Mouse (Mus musculus): Measurements from ENCODE around the gene Sae1. TPM values are rescaled to one million over a fixed set of nuclear protein-coding genes. Genes with fewer than 3 reads are reported as not detected.

Gene Sae1
- 174 and 178 TPM in 2 replicates for polyA plus RNA-seq (2012; rRNA removed)

GRCm38 (mm10) chr7:16387160-16388041 is at the start of gene Sae1:
Gene Sae1, minus strand, starts transcription at chr7:16387806.

GRCm38 (mm10) chr7:16400689-16401611 is 13.3 kb upstream of the Sae1 start, which contains the start of gene Zc3h4:
Gene Zc3h4, plus strand, starts transcription at chr7:16400910.

GRCm38 (mm10) chr7:16308093-16308492 is 79.5 kb downstream of the Sae1 start, which contains the start of gene Bbc3:
Gene Bbc3, plus strand, starts transcription at chr7:16308393.

GRCm38 (mm10) chr7:16286026-16286961 is 101.3 kb downstream of the Sae1 start, which contains the start of gene Ccdc9:
Gene Ccdc9, minus strand, starts transcription at chr7:16286795.

GRCm38 (mm10) chr7:16273081-16273765 is 114.4 kb downstream of the Sae1 start, which contains the start of gene Inafm1:
Gene Inafm1, minus strand, starts transcription at chr7:16273617.

Other genes starting within 250 kb of the Sae1 start
- gene Meis3, start 212.7 kb downstream of the Sae1 start, polyA plus RNA-seq (2012; rRNA removed) = 189 and 199 TPM in 2 replicates
- gene Dhx34, start 165.8 kb downstream of the Sae1 start, polyA plus RNA-seq (2012; rRNA removed) = 16.8 and 17.2 TPM in 2 replicates
- gene C5ar2, start 143.7 kb downstream of the Sae1 start, polyA plus RNA-seq (2012; rRNA removed) = 0.05 and 0.08 TPM in 2 replicates
- gene C5ar1, start 128.3 kb downstream of the Sae1 start, polyA plus RNA-seq (2012; rRNA removed) = 2.7 and 3.3 TPM in 2 replicates
- gene Inafm1, start 114.2 kb downstream of the Sae1 start, polyA plus RNA-seq (2012; rRNA removed) = 42.2 and 54.9 TPM in 2 replicates
- gene Ccdc9, start 101.0 kb downstream of the Sae1 start, polyA plus RNA-seq (2012; rRNA removed) = 65.9 and 81.5 TPM in 2 replicates
- 22.1 TPM in 2 replicates for gene Bbc3, start 79.4 kb downstream of the Sae1 start, polyA plus RNA-seq (2012; rRNA removed)
- 59.9 and 65.2 TPM in 2 replicates for gene Zc3h4, start 13.1 kb upstream of the Sae1 start, polyA plus RNA-seq (2012; rRNA removed)
- 46.0 and 51.3 TPM in 2 replicates for gene Tmem160, start 65.0 kb upstream of the Sae1 start, polyA plus RNA-seq (2012; rRNA removed)
- gene Npas1, start 89.9 kb upstream of the Sae1 start, polyA plus RNA-seq (2012; rRNA removed) = 3.0 and 3.2 TPM in 2 replicates
- gene Arhgap35, start 227.2 kb upstream of the Sae1 start, polyA plus RNA-seq (2012; rRNA removed) = 42.4 and 46.2 TPM in 2 replicates

Measured in central nervous system, embryonic 14 days (tissue).